Mouse (Mus musculus): ENCODE results near the gene 4930432K21Rik. TPM values are rescaled to one million over a fixed set of nuclear protein-coding genes. Genes with fewer than 3 reads are reported as not detected.
A peak's percentile ranks its signal among the peaks of the same experiment; 100 is the strongest.

4930432K21Rik gene
- polyA plus RNA-seq, 1 experiment, result not detected

GRCm38 (mm10) chr8:84185117-84185516 lies 37.3 kb downstream of the 4930432K21Rik start, which contains the start of gene Nanos3:
TSS of gene Nanos3 (minus strand) at chr8:84185217.
- TF ChIP-seq TAL1 (IDR thresholded peaks at IDR 0.05; ENCODE audit: low read length), result no peak
- no peak for TF ChIP-seq GATA1 (IDR thresholded peaks at IDR 0.05; ENCODE audit: low read length)
- no peaks in the 10 kb centered on the region for H3K36me3 ChIP-seq (ENCODE audit: control insufficient read depth)
- peak within 1 kb of the TSS; percentile 52 for H3K4me3 ChIP-seq (replicated peaks)
- peaks cover 45% of the 10 kb centered on the region for H3K27me3 ChIP-seq (ENCODE audit: control insufficient read depth)
- H3K4me1 ChIP-seq (ENCODE audit: control insufficient read depth), result peaks cover 30% of the 10 kb centered on the region
- peaks cover 3% of the 10 kb centered on the region; the same call in 1 of the 2 replicates for H3K9me3 ChIP-seq (ENCODE audit: control insufficient read depth, low read length)

- H3K9me3 ChIP-seq (ENCODE audit: control insufficient read depth, low read length), result peaks cover 3% of the 10 kb centered on the region; the same call in 1 of the 2 replicates
- peaks cover 29% of the 10 kb centered on the region for H3K4me1 ChIP-seq (ENCODE audit: control insufficient read depth)
- peaks cover 45% of the 10 kb centered on the region for H3K27me3 ChIP-seq (ENCODE audit: control insufficient read depth)
- peak overlapping the region; percentile 57 for H3K4me3 ChIP-seq (replicated peaks)
- H3K36me3 ChIP-seq (ENCODE audit: control insufficient read depth), result no peaks in the 10 kb centered on the region
- TF ChIP-seq GATA1 (IDR thresholded peaks at IDR 0.05; ENCODE audit: low read length) (no peak), TAL1 (IDR thresholded peaks at IDR 0.05; ENCODE audit: low read length) (no peak)
These were observed 38.7 kb downstream of the 4930432K21Rik start for GRCm38 (mm10) chr8:84186547-84186946.

DNA sequence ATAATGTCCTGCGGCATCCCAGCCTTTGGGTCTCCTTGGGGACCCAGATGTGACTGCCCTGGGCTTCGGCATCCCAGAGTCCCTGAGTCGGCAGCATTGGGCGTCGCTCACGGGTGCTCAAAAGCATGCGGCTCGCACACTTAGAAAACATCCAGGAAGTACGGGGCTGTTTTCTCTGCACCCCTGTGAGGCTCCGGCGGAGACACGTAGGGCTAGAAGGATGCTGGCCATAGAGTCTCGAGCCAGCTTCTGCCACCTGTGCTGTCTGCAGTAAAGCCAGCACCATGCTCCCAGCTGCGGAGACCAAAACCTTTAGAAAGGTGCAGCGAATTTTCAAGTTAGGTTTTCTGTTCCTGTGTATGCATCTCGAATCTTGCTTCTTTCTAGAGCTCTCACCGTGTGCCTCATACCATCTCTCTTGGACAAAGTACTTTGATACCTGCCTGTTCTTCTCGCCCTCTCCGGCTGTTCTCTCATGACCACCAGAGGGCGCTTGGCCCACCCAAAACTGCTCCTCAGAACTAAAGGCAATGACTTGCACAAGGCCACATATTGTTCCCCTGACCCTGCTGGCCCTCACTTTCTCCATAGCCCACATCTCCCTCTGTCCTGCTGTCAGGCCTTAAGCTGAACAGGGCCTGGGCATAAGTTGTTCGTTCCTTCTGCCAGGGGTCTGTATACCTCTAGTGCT lies 39.4 kb downstream of the 4930432K21Rik start:
- Histone ChIP-seq H3K4me1 (ENCODE audit: control insufficient read depth) (peaks cover 36% of the 10 kb centered on the region), H3K27me3 (ENCODE audit: control insufficient read depth) (peaks cover 42% of the 10 kb centered on the region), H3K9me3 (ENCODE audit: control insufficient read depth, low read length) (peaks cover 3% of the 10 kb centered on the region; the same call in 1 of the 2 replicates), H3K36me3 (ENCODE audit: control insufficient read depth) (no peaks in the 10 kb centered on the region), H3K4me3 (replicated peaks) (peak overlapping the region; percentile 57)
- no peak for TF ChIP-seq TAL1 (IDR thresholded peaks at IDR 0.05; ENCODE audit: low read length)
- no peak for TF ChIP-seq GATA1 (IDR thresholded peaks at IDR 0.05; ENCODE audit: low read length)

DNA sequence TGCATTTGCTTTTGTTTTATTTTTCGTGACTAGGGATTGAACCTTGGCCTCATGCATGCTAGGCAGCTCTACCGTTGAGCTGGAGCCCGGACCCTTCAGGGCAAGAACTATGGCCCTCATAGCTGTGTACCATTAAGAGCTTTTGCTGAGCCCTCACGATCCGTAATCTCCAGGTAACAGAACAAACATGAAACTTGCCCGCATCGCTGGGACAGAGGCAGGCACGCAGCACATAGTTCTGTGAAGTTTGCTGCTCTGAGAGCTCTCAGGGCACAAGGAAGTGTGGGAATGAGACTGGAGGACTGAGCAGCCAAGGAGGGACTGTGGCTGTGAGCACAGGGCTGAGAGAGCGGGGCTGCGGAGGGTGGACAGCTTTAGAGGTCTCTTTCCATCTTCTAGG lies 40.8 kb downstream of the 4930432K21Rik start:
- Histone ChIP-seq H3K9me3 (ENCODE audit: control insufficient read depth, low read length) (peaks cover 6% of the 10 kb centered on the region; the same call in 1 of the 2 replicates), H3K36me3 (ENCODE audit: control insufficient read depth) (no peaks in the 10 kb centered on the region), H3K4me1 (ENCODE audit: control insufficient read depth) (peaks cover 48% of the 10 kb centered on the region), H3K4me3 (replicated peaks) (no peak overlapping the region), H3K27me3 (ENCODE audit: control insufficient read depth) (peaks cover 36% of the 10 kb centered on the region)
- TF ChIP-seq TAL1 (IDR thresholded peaks at IDR 0.05; ENCODE audit: low read length) (no peak), GATA1 (IDR thresholded peaks at IDR 0.05; ENCODE audit: low read length) (no peak)

GRCm38 (mm10) chr8:84189603-84190002 lies 41.8 kb downstream of the 4930432K21Rik start:
- no peak for TF ChIP-seq GATA1 (IDR thresholded peaks at IDR 0.05; ENCODE audit: low read length)
- no peak for TF ChIP-seq TAL1 (IDR thresholded peaks at IDR 0.05; ENCODE audit: low read length)
- Histone ChIP-seq H3K9me3 (ENCODE audit: control insufficient read depth, low read length) (peaks cover 6% of the 10 kb centered on the region; the same call in 1 of the 2 replicates), H3K27me3 (ENCODE audit: control insufficient read depth) (peaks cover 27% of the 10 kb centered on the region), H3K4me1 (ENCODE audit: control insufficient read depth) (peaks cover 43% of the 10 kb centered on the region), H3K4me3 (replicated peaks) (no peak overlapping the region), H3K36me3 (ENCODE audit: control insufficient read depth) (no peaks in the 10 kb centered on the region)

DNA sequence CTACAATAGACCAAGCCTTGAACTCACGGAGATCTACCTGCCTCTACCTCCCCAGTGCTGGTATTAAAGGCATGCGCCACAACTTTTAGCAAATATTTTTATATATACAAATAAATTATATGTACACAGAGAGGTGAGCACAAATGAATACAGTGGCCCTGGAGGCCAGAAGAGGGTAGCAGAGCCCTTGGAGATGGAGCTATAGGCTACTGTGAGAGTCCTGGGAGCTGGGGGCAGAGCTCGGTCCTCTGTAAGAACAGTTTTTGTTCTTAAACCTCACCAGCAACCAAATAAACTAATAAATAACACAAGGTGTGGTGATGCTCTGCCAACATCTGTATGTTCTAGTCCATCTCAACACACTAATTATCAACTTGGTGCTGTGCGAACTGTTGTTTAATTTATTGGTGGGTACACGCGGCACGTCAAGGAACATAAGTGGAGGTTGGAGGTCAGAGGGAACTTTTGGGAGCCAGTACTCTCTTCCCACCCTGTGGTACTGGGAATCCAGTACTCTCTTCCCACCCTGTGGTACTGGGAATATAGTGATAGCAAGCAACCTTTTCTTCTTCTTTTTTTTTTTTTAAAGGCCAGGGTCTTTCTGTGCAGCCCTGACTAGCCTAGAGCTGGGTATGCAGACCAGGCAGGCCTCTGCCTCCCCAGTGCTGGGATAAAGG lies 42.5 kb downstream of the 4930432K21Rik start:
- Histone ChIP-seq H3K9me3 (ENCODE audit: control insufficient read depth, low read length) (peaks cover 3% of the 10 kb centered on the region; the same call in 1 of the 2 replicates), H3K4me3 (replicated peaks) (no peak overlapping the region), H3K4me1 (ENCODE audit: control insufficient read depth) (peaks cover 43% of the 10 kb centered on the region), H3K36me3 (ENCODE audit: control insufficient read depth) (no peaks in the 10 kb centered on the region), H3K27me3 (ENCODE audit: control insufficient read depth) (peaks cover 20% of the 10 kb centered on the region)
- no peak for TF ChIP-seq TAL1 (IDR thresholded peaks at IDR 0.05; ENCODE audit: low read length)

- Histone ChIP-seq H3K36me3 (ENCODE audit: control insufficient read depth) (no peaks in the 10 kb centered on the region), H3K4me3 (replicated peaks) (peak overlapping the region; percentile 64), H3K4me1 (ENCODE audit: control insufficient read depth) (peaks cover 35% of the 10 kb centered on the region), H3K9me3 (ENCODE audit: control insufficient read depth, low read length) (peaks cover 3% of the 10 kb centered on the region; the same call in 1 of the 2 replicates), H3K27me3 (ENCODE audit: control insufficient read depth) (peaks cover 17% of the 10 kb centered on the region)
- TF ChIP-seq TAL1 (IDR thresholded peaks at IDR 0.05; ENCODE audit: low read length) (no peak), GATA1 (IDR thresholded peaks at IDR 0.05; ENCODE audit: low read length) (no peak)
These were observed 44.2 kb downstream of the 4930432K21Rik start for GRCm38 (mm10) chr8:84192023-84192422.

DNA sequence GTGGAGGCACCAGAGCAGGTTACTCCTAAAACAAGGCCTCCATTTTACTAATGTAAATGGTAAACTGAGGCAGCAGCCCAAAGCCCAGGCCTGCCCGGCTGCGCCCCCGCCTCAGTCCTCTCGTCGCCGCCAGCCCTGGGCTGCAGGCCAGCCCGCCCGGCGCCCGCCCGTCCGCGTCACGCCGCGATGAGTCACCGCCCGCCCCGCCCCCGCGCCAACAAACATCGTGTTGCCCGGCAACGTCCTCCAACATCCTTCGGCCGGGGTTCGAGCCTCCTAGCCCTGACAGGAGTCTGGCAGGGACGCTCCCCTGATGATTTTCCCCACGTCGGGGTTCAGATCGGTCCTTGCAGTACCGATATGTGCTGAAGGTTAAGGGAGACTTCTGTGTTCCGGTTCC lies 44.7 kb downstream of the 4930432K21Rik start:
- H3K9me3 ChIP-seq (ENCODE audit: control insufficient read depth, low read length), result peaks cover 3% of the 10 kb centered on the region; the same call in 1 of the 2 replicates
- peaks cover 34% of the 10 kb centered on the region for H3K4me1 ChIP-seq (ENCODE audit: control insufficient read depth)
- peak overlapping the region; percentile 64 for H3K4me3 ChIP-seq (replicated peaks)
- TF ChIP-seq TAL1 (IDR thresholded peaks at IDR 0.05; ENCODE audit: low read length) (no peak), GATA1 (IDR thresholded peaks at IDR 0.05; ENCODE audit: low read length) (no peak)
- H3K27me3 ChIP-seq (ENCODE audit: control insufficient read depth), result peaks cover 21% of the 10 kb centered on the region
- H3K36me3 ChIP-seq (ENCODE audit: control insufficient read depth), result no peaks in the 10 kb centered on the region

- Histone ChIP-seq H3K9me3 (ENCODE audit: control insufficient read depth, low read length) (peaks cover 3% of the 10 kb centered on the region; the same call in 1 of the 2 replicates), H3K27me3 (ENCODE audit: control insufficient read depth) (peaks cover 27% of the 10 kb centered on the region), H3K36me3 (ENCODE audit: control insufficient read depth) (no peaks in the 10 kb centered on the region), H3K4me1 (ENCODE audit: control insufficient read depth) (peaks cover 40% of the 10 kb centered on the region), H3K4me3 (replicated peaks) (no peak overlapping the region)
- TF ChIP-seq TAL1 (IDR thresholded peaks at IDR 0.05; ENCODE audit: low read length) (no peak), GATA1 (IDR thresholded peaks at IDR 0.05; ENCODE audit: low read length) (no peak)
These were observed 45.3 kb downstream of the 4930432K21Rik start for GRCm38 (mm10) chr8:84193161-84193560.
